Mouse (Mus musculus) forebrain, postnatal 0 days (tissue): ENCODE data around the gene Faiml. TPM values are rescaled to one million over a fixed set of nuclear protein-coding genes. Genes with fewer than 3 reads are reported as not detected.

Experiments
- ATAC-seq: fragments of 200-750 bp; cut with Nextera tagmentation; 2 replicates; pipeline ENCODE4 v1.8.0; 2017; ENCODE audit warnings: mild to moderate bottlenecking, moderate library complexity
- DNase-seq: peaks from one replicate; pipeline ENCODE4 v3.0.0-alpha.2; 2015
- H3K27ac ChIP-seq: fragments of 300-500 bp; sonication (generic); 2 replicates; pipeline ENCODE4 v1.5.1; 2014; ENCODE audit warnings: low read depth, mild to moderate bottlenecking, antibody characterized with exemption, low read length, moderate library complexity, mixed read lengths
- H3K27me3 ChIP-seq: fragments of 300-500 bp; sonication (generic); 2 replicates; pipeline ENCODE4 v1.6.1; 2014; ENCODE audit warnings: mild to moderate bottlenecking, low read length, mixed read lengths; ENCODE audit not compliant: insufficient read depth
- H3K36me3 ChIP-seq: fragments of 300-500 bp; sonication (generic); 2 replicates; pipeline ENCODE4 v1.6.1; 2014; ENCODE audit warnings: mild to moderate bottlenecking, moderate library complexity; ENCODE audit not compliant: insufficient read depth
- H3K4me1 ChIP-seq: fragments of 300-500 bp; sonication (generic); 2 replicates; pipeline ENCODE4 v1.6.1; 2014; ENCODE audit warnings: antibody characterized with exemption; ENCODE audit not compliant: insufficient read depth
- H3K4me2 ChIP-seq: fragments of 300-500 bp; sonication (generic); 2 replicates; pipeline ENCODE4 v1.6.1; 2014; ENCODE audit warnings: low read depth, mild to moderate bottlenecking, moderate library complexity
- H3K4me3 ChIP-seq: fragments of 300-500 bp; sonication (generic); 2 replicates; pipeline ENCODE4 v1.5.1; 2014; ENCODE audit warnings: low read depth, low read length, mixed read lengths
- H3K9ac ChIP-seq: fragments of 300-500 bp; sonication (generic); 2 replicates; pipeline ENCODE4 v1.6.1; 2014; ENCODE audit warnings: mild to moderate bottlenecking
- H3K9me3 ChIP-seq: fragments of 300-500 bp; sonication (generic); 2 replicates; pipeline ENCODE4 v1.6.1; 2016; ENCODE audit warnings: low read length
- CTCF ChIP-seq: sonication (generic); IDR thresholded peaks from 2 replicates; pipeline ENCODE4 v1.5.1; 2016; ENCODE audit warnings: antibody characterized with exemption, control low read depth, low read depth
- WGBS: fragments of 180-500 bp; shearing (Covaris S2); extraction: QIAGEN DNeasy Blood & Tissue Kit; methylation state at CpG from one replicate; pipeline ENCODE4 v1.1.7; 2014; 5-methylcytosine and 5-hydroxymethylcytosine counted together
- polyA plus RNA-seq: library from polyadenylated mRNA; unstranded; fragments of >200 nt; fragmentation: Nextera tagmentation; extraction: Ambion mirVana; gene quantifications from 2 replicates; pipeline ENCODE4 v1.2.1, GENCODE M21; 2015
- total RNA-seq: library from RNA; depleted of rRNA; stranded (reverse); fragments of >200 nt; gene quantifications from 2 replicates; pipeline ENCODE4 v1.2.3, GENCODE M21; 2014

Faiml gene
- total and polyA plus RNA-seq, 2 experiments from 2014 or later: not detected

DNA sequence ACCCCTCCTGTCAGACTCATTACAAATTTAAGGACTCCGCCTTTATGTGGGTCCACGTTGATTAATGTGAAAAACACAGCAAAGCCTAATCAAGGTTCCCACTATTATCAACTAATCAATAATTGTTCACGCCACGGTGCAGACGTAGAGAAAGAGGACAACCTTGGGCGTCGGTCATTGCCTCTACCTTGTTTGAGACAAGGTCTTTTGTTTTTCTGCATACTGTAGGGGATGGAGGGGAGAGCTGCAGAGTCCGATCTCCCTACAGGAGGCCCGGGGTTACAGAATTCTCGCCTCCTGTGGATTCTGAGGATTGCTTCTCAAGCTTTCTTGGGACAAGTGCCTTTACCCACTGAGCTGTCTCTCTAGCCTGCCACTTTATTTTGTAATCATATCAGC, 6.9 kb upstream of the Faiml start:
- peak overlapping the region; percentile 94 for H3K4me3 ChIP-seq
- H3K9ac ChIP-seq: peak overlapping the region; percentile 82
- H3K4me2 ChIP-seq: peak overlapping the region; percentile 56
- no peaks in the 10 kb centered on the region for H3K4me1 ChIP-seq
- TF ChIP-seq CTCF: 0 out of 2 replicates have a peak, but pooled peaks have one; percentile 3
- no peaks in the 10 kb centered on the region for H3K27me3 ChIP-seq
- peak overlapping the region; percentile 82 for H3K27ac ChIP-seq
- DNase-seq (no peak), ATAC-seq (no peak)
- WGBS: 0% methylated on average over 10 of the region's 10 CpGs
- H3K9me3 ChIP-seq: no peaks in the 10 kb centered on the region
- peaks cover 8% of the 10 kb centered on the region; the same call in 1 of the 2 replicates for H3K36me3 ChIP-seq

- Histone ChIP-seq H3K27me3 (no peaks in the 10 kb centered on the region), H3K9ac (peak within 1 kb of the TSS; percentile 82), H3K4me3 (peak within 1 kb of the TSS; percentile 94), H3K4me1 (no peaks in the 10 kb centered on the region), H3K27ac (peak within 1 kb of the TSS; percentile 82), H3K9me3 (no peaks in the 10 kb centered on the region), H3K4me2 (peak within 1 kb of the TSS; percentile 56), H3K36me3 (peaks cover 8% of the 10 kb centered on the region; the same call in 1 of the 2 replicates)
- DNase-seq (peak; percentile 97), ATAC-seq (peak; percentile 96)
- no peak for TF ChIP-seq CTCF
- whole genome bisulfite sequencing: under 1% methylated on average over 66 of the region's 66 CpGs
Measured at GRCm38 (mm10) chr9:99243190-99243894, 6.3 kb upstream of the Faiml start, which contains the start of gene Cep70. Gene Cep70 (plus strand): TSS chr9:99243367.

DNA sequence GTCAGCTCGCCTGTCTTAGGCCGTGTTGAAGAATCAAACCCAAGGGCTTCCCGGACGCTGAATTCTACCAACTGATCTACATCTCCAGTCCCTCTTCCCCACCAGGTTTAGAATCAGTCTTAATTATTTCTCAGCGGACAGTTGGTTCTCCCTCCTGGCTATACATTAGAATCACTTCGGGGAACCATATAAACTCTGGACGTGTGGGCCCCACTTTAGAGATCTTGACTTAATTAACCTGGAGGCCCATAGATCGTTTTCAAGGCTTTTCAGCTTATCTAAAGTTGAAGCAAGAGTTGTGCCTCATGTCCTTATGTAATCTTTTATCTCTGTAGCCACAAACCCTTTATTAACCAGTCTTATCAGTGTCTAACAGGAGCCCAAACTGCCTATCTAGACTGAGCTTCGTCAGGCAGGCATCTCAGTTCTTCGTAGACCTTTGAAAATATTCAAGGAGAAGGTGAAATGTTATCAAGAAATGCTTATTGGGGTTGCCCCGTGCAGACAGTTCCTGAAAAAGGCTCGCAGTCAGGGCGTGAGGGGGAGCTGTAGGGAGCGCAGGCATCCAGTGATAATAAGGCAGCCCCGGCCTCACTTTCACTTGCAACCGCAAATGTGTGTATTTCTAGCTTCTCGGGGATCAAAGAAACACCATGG, 5.6 kb upstream of the Faiml start:
- H3K27ac ChIP-seq: peak overlapping the region; percentile 82; the same call in 1 of the 2 replicates
- H3K9ac ChIP-seq: peak overlapping the region; percentile 82
- no peaks in the 10 kb centered on the region for H3K4me1 ChIP-seq
- ATAC-seq (peak; percentile 68), DNase-seq (no peak)
- peaks cover 8% of the 10 kb centered on the region; the same call in 1 of the 2 replicates for H3K36me3 ChIP-seq
- 0 out of 2 replicates have a peak, but pooled peaks have one; percentile 30 for TF ChIP-seq CTCF
- 9% methylated on average over 17 of the region's 17 CpGs for WGBS
- peak overlapping the region; percentile 94 for H3K4me3 ChIP-seq
- H3K4me2 ChIP-seq: peak overlapping the region; percentile 56
- H3K9me3 ChIP-seq: no peaks in the 10 kb centered on the region
- no peaks in the 10 kb centered on the region for H3K27me3 ChIP-seq

DNA sequence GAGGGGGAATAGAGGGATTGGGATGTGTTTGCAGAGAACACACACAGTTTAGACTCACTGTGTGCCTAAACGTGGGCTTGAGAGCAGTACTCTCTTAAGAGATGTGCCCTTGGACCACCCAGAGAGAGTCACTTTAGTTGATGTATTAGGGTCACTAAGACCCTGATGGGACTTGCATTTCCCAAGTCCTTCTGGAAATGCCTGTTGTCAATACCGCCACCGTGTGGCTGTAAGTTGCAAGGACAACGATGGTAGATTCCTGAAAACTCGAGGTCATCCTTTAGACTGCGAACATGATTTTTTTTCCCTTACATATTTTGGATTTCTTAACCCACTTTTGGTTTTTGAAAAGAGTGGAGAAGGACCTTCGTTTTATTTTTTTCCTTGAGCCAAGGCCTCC, 5.0 kb upstream of the Faiml start:
- ATAC-seq: no peak
- Histone ChIP-seq H3K4me2 (no peak overlapping the region; the same call in 1 of the 2 replicates), H3K27me3 (no peaks in the 10 kb centered on the region), H3K9me3 (no peaks in the 10 kb centered on the region), H3K4me3 (no peak overlapping the region), H3K4me1 (no peaks in the 10 kb centered on the region), H3K9ac (no peak overlapping the region), H3K36me3 (peaks cover 3% of the 10 kb centered on the region; the same call in 1 of the 2 replicates), H3K27ac (no peak overlapping the region)
- peak; percentile 89 for DNase-seq
- 3% methylated on average over 7 of the region's 7 CpGs for WGBS
- TF ChIP-seq CTCF: peak; percentile 95

- ATAC-seq: no peak
- Histone ChIP-seq H3K27me3 (no peaks in the 10 kb centered on the region), H3K4me1 (no peaks in the 10 kb centered on the region), H3K9me3 (no peaks in the 10 kb centered on the region), H3K36me3 (no peaks in the 10 kb centered on the region), H3K4me3 (no peak overlapping the region), H3K4me2 (no peak overlapping the region), H3K9ac (no peak overlapping the region), H3K27ac (no peak overlapping the region)
- DNase-seq: no peak
- no peak for TF ChIP-seq CTCF
- WGBS: 80% methylated on average over 5 of the region's 5 CpGs
Measured at GRCm38 (mm10) chr9:99240571-99240970, 3.5 kb upstream of the Faiml start.

- Histone ChIP-seq H3K27me3 (no peaks in the 10 kb centered on the region), H3K4me2 (no peak overlapping the region), H3K27ac (no peak overlapping the region), H3K9ac (no peak overlapping the region), H3K4me1 (no peaks in the 10 kb centered on the region), H3K36me3 (no peaks in the 10 kb centered on the region), H3K4me3 (no peak overlapping the region), H3K9me3 (no peaks in the 10 kb centered on the region)
- ATAC-seq (no peak), DNase-seq (no peak)
- TF ChIP-seq CTCF: no peak
- WGBS: 74% methylated on average over 1 of the region's 1 CpGs
Measured at GRCm38 (mm10) chr9:99239256-99239655, 2.2 kb upstream of the Faiml start.

- ATAC-seq (no peak), DNase-seq (no peak)
- Histone ChIP-seq H3K9ac (no peak overlapping the region), H3K4me1 (no peaks in the 10 kb centered on the region), H3K9me3 (no peaks in the 10 kb centered on the region), H3K27me3 (no peaks in the 10 kb centered on the region), H3K4me2 (no peak overlapping the region), H3K4me3 (no peak overlapping the region), H3K27ac (no peak overlapping the region), H3K36me3 (no peaks in the 10 kb centered on the region)
- WGBS: 79% methylated on average over 10 of the region's 10 CpGs
- TF ChIP-seq CTCF: no peak
Measured at GRCm38 (mm10) chr9:99238276-99238675, 1.2 kb upstream of the Faiml start.
